Mouse (Mus musculus): ENCODE measurements around the gene Gpbp1.

Gene Gpbp1

DNA sequence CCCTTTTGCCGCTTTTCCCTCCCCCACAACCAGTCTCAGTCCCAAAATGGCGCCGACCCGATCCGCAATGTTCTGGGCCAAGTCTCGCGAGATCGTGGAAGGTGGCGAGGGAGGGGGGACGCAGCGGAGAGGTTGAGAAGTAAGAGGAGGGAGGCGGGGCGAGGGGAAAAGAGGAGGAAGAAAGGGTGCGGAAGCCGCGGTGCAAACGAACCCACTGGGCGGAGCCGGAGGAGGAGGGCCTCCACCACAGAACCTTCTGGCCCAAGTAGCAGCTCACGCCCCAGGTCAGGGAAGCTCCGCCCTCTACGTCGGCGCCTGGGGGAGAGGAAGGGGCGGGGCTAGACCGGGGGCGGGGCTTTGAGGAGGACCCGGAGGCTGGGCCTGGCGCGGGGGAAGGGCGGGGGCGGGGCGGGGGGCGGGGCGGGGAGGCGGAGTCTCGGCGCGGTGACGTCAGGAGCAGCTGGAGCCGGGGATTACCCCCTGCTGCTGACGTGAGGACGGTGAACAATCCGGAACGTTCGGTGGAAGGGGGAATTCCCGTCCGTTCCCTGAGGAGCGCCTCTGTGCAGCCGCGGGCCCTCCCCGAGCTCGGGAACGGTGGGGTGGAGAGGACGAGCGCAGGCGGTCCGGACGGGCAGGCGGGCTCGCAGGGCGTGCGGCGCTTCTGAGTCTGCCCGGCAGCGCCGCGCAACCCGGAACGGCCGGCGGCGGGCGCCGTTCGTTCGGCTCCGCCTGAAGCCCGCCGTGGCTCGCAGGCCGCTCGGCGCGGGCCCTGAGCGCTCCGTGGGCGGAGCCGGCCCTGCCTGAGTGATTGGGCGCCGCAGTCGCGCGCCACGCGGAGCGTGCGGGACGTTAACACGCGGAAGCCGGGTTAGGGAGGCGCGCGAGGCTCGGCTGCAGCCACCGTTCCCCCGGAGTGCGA, at the start of gene Gpbp1:
Gene Gpbp1 (minus strand): TSS at position 310 of the 922 bp plus-strand sequence.
- DNase-seq (ENCODE audit: low read depth) = peak; percentile 100

- no peak for DNase-seq (ENCODE audit: low read depth)
Observed at GRCm38 (mm10) chr13:111537718-111538117, 47.8 kb upstream of the Gpbp1 start.

- no peak for DNase-seq (ENCODE audit: low read depth)
Observed at GRCm38 (mm10) chr13:111536207-111536887, 46.4 kb upstream of the Gpbp1 start.

DNA sequence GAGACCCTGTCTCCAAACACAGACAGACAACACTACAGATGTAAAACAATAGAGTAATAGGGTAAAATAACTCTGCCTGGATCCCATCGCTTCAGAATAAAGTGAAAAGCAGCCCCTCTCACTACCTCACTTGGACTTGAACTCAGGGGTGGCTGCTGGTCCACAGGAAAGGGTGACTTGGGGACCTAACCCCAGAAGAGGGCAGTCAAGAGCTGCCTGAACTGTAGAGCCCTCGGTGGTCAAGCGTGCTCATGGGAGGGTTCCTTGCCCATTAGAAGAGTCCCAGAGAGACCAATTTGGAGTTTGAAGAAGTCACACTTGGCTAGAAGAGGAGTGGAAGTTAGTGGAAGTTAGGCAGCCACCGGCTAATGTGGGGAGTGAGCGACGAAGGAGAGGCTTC, 44.2 kb upstream of the Gpbp1 start:
- DNase-seq (ENCODE audit: low read depth) = no peak

GRCm38 (mm10) chr13:111532178-111532948, 42.5 kb upstream of the Gpbp1 start:
- DNase-seq (ENCODE audit: low read depth) = no peak

DNA sequence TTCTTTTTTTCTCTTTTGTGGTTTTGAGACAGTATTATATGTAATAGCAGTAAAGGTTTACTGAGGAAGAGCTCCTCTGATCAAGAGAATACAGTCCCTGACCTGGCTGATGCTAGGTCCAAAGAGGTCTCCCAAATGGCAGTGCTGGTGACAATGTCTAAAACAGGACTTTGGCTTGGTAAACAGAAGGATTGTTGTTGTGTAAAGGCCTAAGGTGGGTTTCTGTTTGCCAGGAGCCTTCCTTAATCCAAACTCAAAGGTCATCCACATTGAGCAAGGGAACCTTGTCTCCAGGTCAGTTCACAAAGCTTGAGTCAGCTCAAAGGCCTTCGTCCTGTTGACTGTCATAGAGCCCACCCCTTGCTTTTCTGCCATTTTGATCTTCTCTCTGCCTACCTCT, 41.8 kb upstream of the Gpbp1 start:
- no peak for DNase-seq (ENCODE audit: low read depth)

GRCm38 (mm10) chr13:111524277-111524676, 34.4 kb upstream of the Gpbp1 start:
- DNase-seq (ENCODE audit: low read depth) = no peak

GRCm38 (mm10) chr13:111522336-111522735, 32.4 kb upstream of the Gpbp1 start:
- no peak for DNase-seq (ENCODE audit: low read depth)

- no peak for DNase-seq (ENCODE audit: low read depth)
Observed at GRCm38 (mm10) chr13:111520456-111520855, 30.5 kb upstream of the Gpbp1 start.

DNA sequence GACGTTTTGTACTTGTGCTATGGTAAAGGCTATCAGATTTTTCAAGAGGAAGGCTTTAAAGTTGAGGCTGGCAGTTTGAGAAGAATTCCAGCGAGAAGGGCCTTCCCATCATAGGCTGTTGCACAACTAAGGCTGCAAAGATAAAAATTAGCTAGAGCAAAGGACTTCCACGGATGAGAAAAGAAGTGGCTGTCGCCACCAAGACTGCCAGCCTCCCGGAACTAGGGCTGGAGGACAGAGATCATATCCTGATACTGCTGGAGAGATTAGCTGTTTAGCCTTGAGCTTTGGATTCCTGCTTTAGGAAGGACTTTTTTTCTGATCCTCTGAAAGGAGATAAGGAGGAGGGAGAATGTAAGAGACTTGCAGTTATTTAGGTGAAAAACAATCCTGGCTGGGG, 28.4 kb upstream of the Gpbp1 start:
- no peak for DNase-seq (ENCODE audit: low read depth)

GRCm38 (mm10) chr13:111516385-111517150, 26.7 kb upstream of the Gpbp1 start:
- DNase-seq (ENCODE audit: low read depth) = no peak

GRCm38 (mm10) chr13:111509385-111509784, 19.5 kb upstream of the Gpbp1 start:
- no peak for DNase-seq (ENCODE audit: low read depth)

DNA sequence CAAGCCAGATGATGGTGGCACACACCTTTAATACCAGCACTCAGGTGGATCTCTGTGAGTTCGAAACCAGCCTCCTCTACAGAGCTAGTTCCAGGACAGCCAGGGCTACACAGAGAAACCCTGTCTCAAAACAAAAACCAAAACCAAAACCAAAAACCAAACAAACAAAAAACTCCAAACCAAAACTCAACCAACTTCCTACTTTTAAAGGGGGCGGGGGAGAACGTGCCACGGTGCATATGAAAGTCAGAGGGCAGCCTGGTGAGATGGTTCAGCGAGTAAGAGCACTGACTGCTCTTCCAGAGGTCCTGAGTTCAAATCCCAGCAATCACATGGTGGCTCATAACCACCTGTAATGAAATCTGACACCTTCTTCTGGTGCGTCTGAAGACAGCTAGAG, 18.7 kb upstream of the Gpbp1 start:
- DNase-seq (ENCODE audit: low read depth) = no peak

DNA sequence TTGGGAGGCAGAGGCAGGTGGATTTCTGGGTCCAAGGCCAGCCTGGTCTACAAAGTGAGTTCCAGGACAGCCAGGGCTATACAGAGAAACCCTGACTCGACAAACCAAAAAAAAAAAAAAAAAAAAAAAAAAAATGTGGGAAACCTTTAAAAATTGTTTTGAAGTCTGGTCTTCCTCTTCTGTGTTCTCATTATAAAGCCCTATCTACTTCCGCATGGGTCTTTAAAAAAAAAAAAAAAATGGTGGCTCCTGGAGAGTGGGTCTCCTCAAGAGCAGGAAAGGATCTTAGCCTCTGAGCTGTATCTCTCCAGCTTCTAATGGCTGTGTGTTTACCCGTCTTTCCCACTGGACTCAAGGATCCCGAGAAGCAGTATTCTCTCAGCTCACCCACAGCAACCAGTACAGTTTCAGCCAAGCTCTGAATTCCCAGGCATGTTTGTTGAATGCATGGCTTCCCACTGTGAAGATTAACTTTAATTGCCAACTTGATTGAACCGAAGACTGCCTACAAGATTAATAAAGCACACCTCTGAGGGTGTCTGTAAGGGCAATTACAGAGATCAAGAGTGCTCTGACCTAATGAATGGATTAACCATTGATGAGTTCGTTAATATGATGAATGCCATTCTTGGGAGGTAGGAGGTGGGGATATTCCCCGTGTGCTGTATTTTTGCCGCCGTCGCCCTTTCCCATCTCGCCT, 4.6 kb upstream of the Gpbp1 start:
- DNase-seq (ENCODE audit: low read depth) = no peak

- DNase-seq (ENCODE audit: low read depth) = no peak
Observed at GRCm38 (mm10) chr13:111491046-111491756, 1.3 kb upstream of the Gpbp1 start.

GRCm38 (mm10) chr13:111489502-111489801, 459 bp downstream of the Gpbp1 start:
- DNase-seq (ENCODE audit: low read depth) = no peak

DNA sequence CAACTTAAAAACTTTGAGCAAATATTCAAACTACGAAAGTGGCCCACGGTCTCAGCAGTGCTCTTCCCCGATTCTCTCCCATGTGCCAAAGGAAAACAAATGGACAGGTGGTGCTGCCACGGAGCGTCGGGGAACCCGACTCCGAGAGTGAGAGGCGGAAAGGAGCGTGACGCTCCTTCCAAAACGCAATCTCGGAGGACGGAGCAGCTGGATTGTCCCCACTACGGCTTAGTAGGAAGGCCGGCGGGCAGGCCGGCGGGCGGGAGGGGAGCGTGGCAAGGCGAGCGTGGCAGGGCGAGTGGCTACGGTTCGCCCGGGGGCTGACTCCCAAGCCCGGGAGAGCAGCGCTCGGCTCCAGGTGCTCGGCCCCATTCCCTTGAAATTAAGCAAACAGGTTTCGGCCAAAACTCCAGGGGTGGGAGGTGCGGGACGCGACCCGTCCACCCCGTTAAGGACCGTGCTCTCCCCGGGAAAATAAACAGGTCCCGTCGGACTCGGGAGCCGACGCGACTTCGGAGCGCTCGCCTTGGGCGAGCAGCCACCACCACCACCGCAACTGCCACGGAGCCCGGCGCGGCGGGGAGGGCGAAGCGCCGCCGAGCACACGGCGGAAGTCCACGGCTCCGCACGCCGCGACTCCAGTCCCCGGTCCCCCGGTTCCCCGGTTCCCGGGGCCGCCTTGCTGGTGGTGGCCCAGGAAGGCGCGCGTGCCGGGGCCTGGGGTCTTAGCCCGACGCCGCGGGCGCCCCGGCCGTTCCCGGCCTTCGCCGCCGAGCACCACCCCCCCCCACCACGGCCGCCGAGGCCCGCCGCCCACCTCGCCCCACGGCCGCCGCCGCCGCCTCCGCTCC, 1.0 kb downstream of the Gpbp1 start:
- no peak for DNase-seq (ENCODE audit: low read depth)

- DNase-seq (ENCODE audit: low read depth) = no peak
Observed at GRCm38 (mm10) chr13:111477695-111478094, 12.2 kb downstream of the Gpbp1 start.

GRCm38 (mm10) chr13:111470562-111471237, 19.2 kb downstream of the Gpbp1 start:
- DNase-seq (ENCODE audit: low read depth) = no peak
